Mouse (Mus musculus): ENCODE results near the gene Gins3. TPM values are rescaled to one million over a fixed set of nuclear protein-coding genes. Genes with fewer than 3 reads are reported as not detected.
"Not testable (repeated sequence)": the region's sequence is repeated elsewhere in the genome, so short reads cannot be mapped to it uniquely, and the experiment has no call there.

Gins3 gene
- polyA plus RNA-seq, 1 experiment from 2014 or later, result 8.4 TPM

- H3K9ac ChIP-seq, result no peak overlapping the region
- H3K9me3 ChIP-seq, result no peaks in the 10 kb centered on the region
- no peaks in the 10 kb centered on the region for H3K36me3 ChIP-seq
- ATAC-seq (ENCODE audit: low FRiP score, low read depth), result no peak
- no peak overlapping the region for H3K4me3 ChIP-seq
- WGBS, result 57% methylated on average over 5 of the region's 5 CpGs
- no peaks in the 10 kb centered on the region for H3K27me3 ChIP-seq
- no peak overlapping the region for H3K27ac ChIP-seq (replicated peaks)
- no peak overlapping the region for H3K4me2 ChIP-seq
- H3K4me1 ChIP-seq (replicated peaks), result no peaks in the 10 kb centered on the region
These were observed 23.2 kb downstream of the Gins3 start for GRCm38 (mm10) chr8:95656316-95657002.

- 58% methylated on average over 2 of the region's 2 CpGs for WGBS
- Histone ChIP-seq H3K27me3 (no peaks in the 10 kb centered on the region), H3K4me2 (no peak overlapping the region), H3K9me3 (no peaks in the 10 kb centered on the region), H3K4me1 (replicated peaks) (no peaks in the 10 kb centered on the region), H3K36me3 (no peaks in the 10 kb centered on the region), H3K4me3 (no peak overlapping the region), H3K9ac (no peak overlapping the region), H3K27ac (replicated peaks) (no peak overlapping the region)
- ATAC-seq (ENCODE audit: low FRiP score, low read depth), result no peak
These were observed 24.3 kb downstream of the Gins3 start for GRCm38 (mm10) chr8:95657523-95657922.

- Histone ChIP-seq H3K4me3 (no peak overlapping the region), H3K9me3 (no peaks in the 10 kb centered on the region), H3K4me1 (replicated peaks) (no peaks in the 10 kb centered on the region), H3K36me3 (no peaks in the 10 kb centered on the region), H3K27me3 (no peaks in the 10 kb centered on the region), H3K27ac (replicated peaks) (no peak overlapping the region), H3K4me2 (no peak overlapping the region), H3K9ac (no peak overlapping the region)
- 80% methylated on average over 6 of the region's 6 CpGs for WGBS
- no peak for ATAC-seq (ENCODE audit: low FRiP score, low read depth)
These were observed 27.2 kb downstream of the Gins3 start for GRCm38 (mm10) chr8:95660334-95660882.

GRCm38 (mm10) chr8:95661085-95661484 lies 27.8 kb downstream of the Gins3 start:
- Histone ChIP-seq H3K4me2 (no peak overlapping the region), H3K4me1 (replicated peaks) (no peaks in the 10 kb centered on the region), H3K27me3 (no peaks in the 10 kb centered on the region), H3K36me3 (no peaks in the 10 kb centered on the region), H3K4me3 (no peak overlapping the region), H3K9ac (no peak overlapping the region), H3K9me3 (no peaks in the 10 kb centered on the region), H3K27ac (replicated peaks) (no peak overlapping the region)
- 88% methylated on average over 8 of the region's 8 CpGs for WGBS
- ATAC-seq (ENCODE audit: low FRiP score, low read depth), result no peak

DNA sequence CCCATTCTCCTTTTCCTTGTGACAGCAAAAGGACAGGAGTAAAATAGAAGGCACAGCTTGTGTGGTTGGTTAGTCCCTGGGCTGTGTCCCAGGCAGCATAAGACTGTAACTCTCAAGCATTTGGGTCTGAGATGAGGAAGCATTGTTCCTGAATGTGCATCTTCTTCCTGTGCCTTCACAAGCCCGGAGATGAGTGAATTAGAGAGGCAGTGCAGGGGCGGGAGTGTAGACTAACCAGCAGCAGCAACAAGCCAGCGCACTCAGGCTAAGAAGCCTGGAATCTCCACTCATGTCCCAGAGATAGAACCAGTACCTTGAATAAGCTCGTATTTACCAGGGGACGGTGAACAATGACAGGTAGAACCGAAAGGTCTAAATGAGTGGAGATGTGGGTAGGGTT lies 28.3 kb downstream of the Gins3 start:
- Histone ChIP-seq H3K4me3 (no peak overlapping the region), H3K9me3 (no peaks in the 10 kb centered on the region), H3K36me3 (no peaks in the 10 kb centered on the region), H3K4me2 (no peak overlapping the region), H3K4me1 (replicated peaks) (no peaks in the 10 kb centered on the region), H3K9ac (no peak overlapping the region), H3K27ac (replicated peaks) (no peak overlapping the region), H3K27me3 (no peaks in the 10 kb centered on the region)
- no peak for ATAC-seq (ENCODE audit: low FRiP score, low read depth)
- 89% methylated on average over 6 of the region's 6 CpGs for WGBS

GRCm38 (mm10) chr8:95662885-95663598 lies 29.8 kb downstream of the Gins3 start:
- no peaks in the 10 kb centered on the region for H3K9me3 ChIP-seq
- H3K36me3 ChIP-seq, result no peaks in the 10 kb centered on the region
- no peak overlapping the region for H3K9ac ChIP-seq
- ATAC-seq (ENCODE audit: low FRiP score, low read depth), result no peak
- no peak overlapping the region for H3K27ac ChIP-seq (replicated peaks)
- no peak overlapping the region for H3K4me2 ChIP-seq
- H3K4me3 ChIP-seq, result no peak overlapping the region
- no peaks in the 10 kb centered on the region for H3K27me3 ChIP-seq
- no peaks in the 10 kb centered on the region for H3K4me1 ChIP-seq (replicated peaks)
- 88% methylated on average over 7 of the region's 7 CpGs for WGBS

- Histone ChIP-seq H3K36me3 (no peaks in the 10 kb centered on the region), H3K9ac (no peak overlapping the region), H3K27me3 (no peaks in the 10 kb centered on the region), H3K4me1 (replicated peaks) (no peaks in the 10 kb centered on the region), H3K4me3 (no peak overlapping the region), H3K9me3 (no peaks in the 10 kb centered on the region), H3K27ac (replicated peaks) (no peak overlapping the region), H3K4me2 (no peak overlapping the region)
- ATAC-seq (ENCODE audit: low FRiP score, low read depth), result no peak
- 79% methylated on average over 4 of the region's 4 CpGs for WGBS
These were observed 30.3 kb downstream of the Gins3 start for GRCm38 (mm10) chr8:95663599-95663949.

- H3K9me3 ChIP-seq; H3K27ac ChIP-seq (replicated peaks); H3K9ac ChIP-seq; ATAC-seq (ENCODE audit: low FRiP score, low read depth); H3K4me1 ChIP-seq (replicated peaks); H3K36me3 ChIP-seq; H3K4me3 ChIP-seq; H3K27me3 ChIP-seq; H3K4me2 ChIP-seq: not testable (repeated sequence)
- 95% methylated on average over 11 of the region's 11 CpGs for WGBS
These were observed 32.7 kb downstream of the Gins3 start for GRCm38 (mm10) chr8:95665813-95666452.

- H3K27ac ChIP-seq (replicated peaks), result no peak overlapping the region
- no peak overlapping the region for H3K4me2 ChIP-seq
- no peak overlapping the region for H3K9ac ChIP-seq
- ATAC-seq (ENCODE audit: low FRiP score, low read depth), result no peak
- no peak overlapping the region for H3K4me3 ChIP-seq
- H3K4me1 ChIP-seq (replicated peaks), result no peaks in the 10 kb centered on the region
- H3K36me3 ChIP-seq, result no peaks in the 10 kb centered on the region
- WGBS, result 52% methylated on average over 8 of the region's 8 CpGs
- H3K27me3 ChIP-seq, result no peaks in the 10 kb centered on the region
- H3K9me3 ChIP-seq, result no peaks in the 10 kb centered on the region
These were observed 35.1 kb downstream of the Gins3 start for GRCm38 (mm10) chr8:95668163-95668958.

- 0 out of 2 replicates have a peak, but pooled peaks cover 3% of the 10 kb centered on the region for H3K4me1 ChIP-seq (replicated peaks)
- 86% methylated on average over 2 of the region's 2 CpGs for WGBS
- no peaks in the 10 kb centered on the region for H3K9me3 ChIP-seq
- H3K27ac ChIP-seq (replicated peaks), result no peak overlapping the region
- no peak overlapping the region for H3K9ac ChIP-seq
- no peak overlapping the region for H3K4me2 ChIP-seq
- H3K4me3 ChIP-seq, result no peak overlapping the region
- no peaks in the 10 kb centered on the region for H3K27me3 ChIP-seq
- ATAC-seq (ENCODE audit: low FRiP score, low read depth), result no peak
- H3K36me3 ChIP-seq, result no peaks in the 10 kb centered on the region
These were observed 36.7 kb downstream of the Gins3 start for GRCm38 (mm10) chr8:95669967-95670366.

DNA sequence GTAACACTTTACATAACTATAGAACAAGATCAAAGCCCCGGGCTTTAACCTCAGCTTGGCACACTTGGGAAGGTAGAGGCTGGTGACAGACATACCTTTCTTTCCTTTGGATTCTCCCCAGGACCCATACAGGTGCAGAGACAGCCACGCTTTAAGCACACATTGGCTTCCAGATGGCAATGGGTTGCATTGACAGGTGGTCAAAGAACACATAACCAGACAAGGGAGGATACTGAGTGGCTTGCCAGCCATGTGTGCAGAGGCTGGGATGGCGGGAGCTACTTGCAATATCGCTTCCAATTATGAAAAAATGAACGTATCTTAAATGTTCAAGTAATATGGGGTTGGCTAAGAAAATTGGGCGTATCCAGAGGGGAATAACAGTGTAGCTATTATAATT lies 38.6 kb downstream of the Gins3 start:
- Histone ChIP-seq H3K27ac (replicated peaks) (no peak overlapping the region), H3K9ac (no peak overlapping the region), H3K4me1 (replicated peaks) (peaks cover 6% of the 10 kb centered on the region; the same call in 1 of the 2 replicates), H3K36me3 (no peaks in the 10 kb centered on the region), H3K4me2 (no peak overlapping the region), H3K4me3 (no peak overlapping the region), H3K27me3 (peaks cover 5% of the 10 kb centered on the region; the same call in 1 of the 2 replicates), H3K9me3 (no peaks in the 10 kb centered on the region)
- WGBS, result 86% methylated on average over 6 of the region's 6 CpGs
- ATAC-seq (ENCODE audit: low FRiP score, low read depth), result no peak

All from hindbrain, embryonic 15.5 days (tissue).